Mouse (Mus musculus) midbrain, embryonic 11.5 days (tissue): ENCODE results near the gene Pgam5. TPM values are rescaled to one million over a fixed set of nuclear protein-coding genes. Genes with fewer than 3 reads are reported as not detected.

ENCODE experiments used
- ATAC-seq: fragments of 200-750 bp; cut with Nextera tagmentation; 2 replicates; pipeline ENCODE4 v1.8.0; 2017; ENCODE audit warnings: moderate TSS enrichment, moderate library complexity; ENCODE audit not compliant: low FRiP score
- DNase-seq: peaks from one replicate; pipeline ENCODE4 v3.0.0; 2015; ENCODE audit warnings: low spot score; ENCODE audit errors: missing footprints
- H3K27ac ChIP-seq: fragments of 300-500 bp; sonication (generic); 2 replicates; pipeline ENCODE4 v1.5.1; 2014; ENCODE audit warnings: low read depth, low read length
- H3K27me3 ChIP-seq: fragments of 300-500 bp; sonication (generic); 2 replicates; pipeline ENCODE4 v1.6.1; 2014; ENCODE audit warnings: mild to moderate bottlenecking, low read length, moderate library complexity, mixed read lengths; ENCODE audit not compliant: control insufficient read depth, insufficient read depth
- H3K36me3 ChIP-seq: fragments of 300-500 bp; sonication (generic); 2 replicates; pipeline ENCODE4 v1.6.1; 2014; ENCODE audit warnings: mild to moderate bottlenecking, low read length, moderate library complexity, mixed read lengths; ENCODE audit not compliant: control insufficient read depth, insufficient read depth
- H3K4me1 ChIP-seq: fragments of 300-500 bp; sonication (generic); 2 replicates; pipeline ENCODE4 v1.6.1; 2014; ENCODE audit warnings: low read length; ENCODE audit not compliant: control insufficient read depth, insufficient read depth
- H3K4me2 ChIP-seq: fragments of 300-500 bp; sonication (generic); 2 replicates; pipeline ENCODE4 v1.6.1; 2014; ENCODE audit warnings: mild to moderate bottlenecking, moderate library complexity
- H3K4me3 ChIP-seq: fragments of 300-500 bp; sonication (generic); 2 replicates; pipeline ENCODE4 v1.5.1; 2014; ENCODE audit warnings: low read depth, low read length
- H3K9ac ChIP-seq: fragments of 300-500 bp; sonication (generic); 2 replicates; pipeline ENCODE4 v1.6.1; 2014; ENCODE audit warnings: low read length
- H3K9me3 ChIP-seq: fragments of 300-500 bp; sonication (generic); 2 replicates; pipeline ENCODE4 v1.6.1; 2016; ENCODE audit warnings: low read length; ENCODE audit not compliant: control insufficient read depth
- WGBS: fragments of 180-500 bp; shearing (Covaris S2); extraction: QIAGEN DNeasy Blood & Tissue Kit; methylation state at CpG from one replicate; pipeline ENCODE4 v1.1.7; 2014; 5-methylcytosine and 5-hydroxymethylcytosine counted together
- polyA plus RNA-seq: library from polyadenylated mRNA; unstranded; fragments of >200 nt; fragmentation: Nextera tagmentation; extraction: Ambion mirVana; gene quantifications from 2 replicates; pipeline ENCODE4 v1.2.1, GENCODE M21; 2014

The Pgam5 gene
- polyA plus RNA-seq, 1 experiment from 2014 or later, result 97.6 TPM

GRCm38 (mm10) chr5:110285770-110286445, 16.2 kb upstream of the Pgam5 start, which contains the start of the genes Pxmp2 and Pole:
Gene Pxmp2, minus strand, starts transcription at chr5:110286186.
Gene Pole, plus strand, starts transcription at chr5:110286306.
- Histone ChIP-seq H3K4me1 (peaks cover 2% of the 10 kb centered on the region; the same call in 1 of the 2 replicates), H3K27me3 (peaks cover 11% of the 10 kb centered on the region; the same call in 1 of the 2 replicates), H3K4me2 (peak within 1 kb of the TSS; percentile 83), H3K4me3 (peak within 1 kb of the TSS; percentile 75), H3K27ac (0 out of 2 replicates have a peak within 1 kb of the TSS, but pooled peaks have one; percentile 20), H3K9ac (peak within 1 kb of the TSS; percentile 84), H3K9me3 (no peaks in the 10 kb centered on the region), H3K36me3 (no peaks in the 10 kb centered on the region; the same call in 1 of the 2 replicates)
- DNase-seq (peak; percentile 100), ATAC-seq (peak; percentile 99)
- WGBS, result under 1% methylated on average over 64 of the region's 64 CpGs

GRCm38 (mm10) chr5:110285156-110285555, 15.4 kb upstream of the Pgam5 start:
- H3K4me3 ChIP-seq, result peak overlapping the region; percentile 75
- ATAC-seq (0 out of 2 replicates have a peak, but pooled peaks have one; percentile 0), DNase-seq (peak; percentile 85)
- peaks cover 11% of the 10 kb centered on the region; the same call in 1 of the 2 replicates for H3K27me3 ChIP-seq
- H3K27ac ChIP-seq, result no peak overlapping the region
- H3K9me3 ChIP-seq, result no peaks in the 10 kb centered on the region
- no peak overlapping the region for H3K9ac ChIP-seq
- H3K4me2 ChIP-seq, result peak overlapping the region; percentile 83
- H3K4me1 ChIP-seq, result peaks cover 2% of the 10 kb centered on the region; the same call in 1 of the 2 replicates
- no peaks in the 10 kb centered on the region; the same call in 1 of the 2 replicates for H3K36me3 ChIP-seq
- 13% methylated on average over 15 of the region's 15 CpGs for WGBS

GRCm38 (mm10) chr5:110284536-110284935, 14.8 kb upstream of the Pgam5 start:
- H3K27ac ChIP-seq, result no peak overlapping the region
- no peak overlapping the region for H3K4me2 ChIP-seq
- ATAC-seq, result no peak
- H3K36me3 ChIP-seq, result no peaks in the 10 kb centered on the region
- H3K9ac ChIP-seq, result no peak overlapping the region
- peaks cover 2% of the 10 kb centered on the region; the same call in 1 of the 2 replicates for H3K4me1 ChIP-seq
- no peaks in the 10 kb centered on the region for H3K9me3 ChIP-seq
- 16% methylated on average over 4 of the region's 4 CpGs for WGBS
- no peak overlapping the region for H3K4me3 ChIP-seq
- peaks cover 11% of the 10 kb centered on the region; the same call in 1 of the 2 replicates for H3K27me3 ChIP-seq
- DNase-seq, result peak; percentile 92

- Histone ChIP-seq H3K4me1 (peaks cover 2% of the 10 kb centered on the region; the same call in 1 of the 2 replicates), H3K27ac (no peak overlapping the region), H3K4me2 (no peak overlapping the region), H3K36me3 (no peaks in the 10 kb centered on the region), H3K4me3 (no peak overlapping the region), H3K27me3 (peaks cover 11% of the 10 kb centered on the region; the same call in 1 of the 2 replicates), H3K9me3 (no peaks in the 10 kb centered on the region), H3K9ac (no peak overlapping the region)
- 85% methylated on average over 2 of the region's 2 CpGs for WGBS
- ATAC-seq, result no peak
- DNase-seq, result no peak
Measured at GRCm38 (mm10) chr5:110281984-110282383, 12.3 kb upstream of the Pgam5 start.

- no peak for DNase-seq
- no peaks in the 10 kb centered on the region for H3K9me3 ChIP-seq
- no peaks in the 10 kb centered on the region for H3K27me3 ChIP-seq
- no peaks in the 10 kb centered on the region for H3K4me1 ChIP-seq
- H3K4me3 ChIP-seq, result no peak overlapping the region
- ATAC-seq, result no peak
- H3K4me2 ChIP-seq, result no peak overlapping the region
- WGBS, result 84% methylated on average over 1 of the region's 1 CpGs
- H3K27ac ChIP-seq, result no peak overlapping the region
- no peak overlapping the region for H3K9ac ChIP-seq
- no peaks in the 10 kb centered on the region for H3K36me3 ChIP-seq
Measured at GRCm38 (mm10) chr5:110276910-110277309, 7.2 kb upstream of the Pgam5 start.

- Histone ChIP-seq H3K9me3 (no peaks in the 10 kb centered on the region), H3K4me3 (no peak overlapping the region), H3K27ac (no peak overlapping the region), H3K27me3 (no peaks in the 10 kb centered on the region), H3K4me2 (no peak overlapping the region), H3K36me3 (no peaks in the 10 kb centered on the region), H3K9ac (no peak overlapping the region), H3K4me1 (no peaks in the 10 kb centered on the region)
- DNase-seq (no peak), ATAC-seq (no peak)
- 88% methylated on average over 2 of the region's 2 CpGs for WGBS
Measured at GRCm38 (mm10) chr5:110276391-110276790, 6.7 kb upstream of the Pgam5 start.

DNA sequence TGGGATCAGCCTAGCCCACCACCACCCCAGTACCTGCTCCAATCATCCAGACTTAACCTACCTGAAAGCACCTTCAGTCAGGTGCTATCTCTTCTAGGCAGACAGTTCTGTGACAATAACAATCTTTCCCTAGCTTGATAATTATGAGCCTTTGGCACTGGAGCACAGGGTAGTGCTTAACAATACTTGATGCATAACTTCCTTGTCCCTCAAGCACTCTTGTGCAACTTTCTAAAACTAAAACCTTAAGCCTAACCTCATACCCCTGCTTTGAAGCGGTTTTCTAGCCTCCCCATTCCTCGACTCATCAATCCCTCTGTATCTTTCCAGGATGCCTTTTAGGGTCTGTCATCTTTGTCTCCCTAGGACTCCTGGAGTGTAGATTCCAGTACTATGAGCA, 5.1 kb upstream of the Pgam5 start:
- H3K4me1 ChIP-seq, result no peaks in the 10 kb centered on the region
- H3K27ac ChIP-seq, result no peak overlapping the region
- no peak overlapping the region for H3K4me2 ChIP-seq
- 75% methylated on average over 2 of the region's 2 CpGs for WGBS
- H3K36me3 ChIP-seq, result no peaks in the 10 kb centered on the region
- no peak overlapping the region for H3K9ac ChIP-seq
- H3K4me3 ChIP-seq, result no peak overlapping the region
- no peaks in the 10 kb centered on the region for H3K27me3 ChIP-seq
- DNase-seq (no peak), ATAC-seq (no peak)
- H3K9me3 ChIP-seq, result no peaks in the 10 kb centered on the region

DNA sequence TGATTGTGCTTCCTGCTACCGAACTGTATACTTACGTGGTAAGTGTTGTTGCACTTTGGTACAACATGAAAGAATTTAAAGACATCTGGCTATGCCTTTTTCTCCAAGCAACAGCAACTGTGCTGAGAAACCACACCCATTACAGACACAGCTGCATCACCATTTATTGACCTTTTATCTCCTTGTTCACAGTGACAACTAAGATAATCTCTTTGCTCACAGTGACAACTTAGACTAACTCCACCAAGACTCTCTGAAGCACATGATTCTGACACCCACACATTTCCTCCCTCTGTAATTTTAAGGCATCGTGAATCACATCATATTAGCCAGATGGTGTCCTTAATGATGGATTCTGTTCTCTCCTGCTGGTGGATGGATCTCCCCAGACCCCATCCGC, 4.4 kb upstream of the Pgam5 start:
- H3K36me3 ChIP-seq, result no peaks in the 10 kb centered on the region
- H3K4me2 ChIP-seq, result no peak overlapping the region
- DNase-seq (no peak), ATAC-seq (no peak)
- no peaks in the 10 kb centered on the region for H3K27me3 ChIP-seq
- H3K27ac ChIP-seq, result no peak overlapping the region
- H3K9ac ChIP-seq, result no peak overlapping the region
- H3K4me3 ChIP-seq, result no peak overlapping the region
- 84% methylated on average over 4 of the region's 4 CpGs for WGBS
- H3K9me3 ChIP-seq, result no peaks in the 10 kb centered on the region
- H3K4me1 ChIP-seq, result 0 out of 2 replicates have a peak, but pooled peaks cover under 1% of the 10 kb centered on the region

GRCm38 (mm10) chr5:110270242-110270641, 529 bp upstream of the Pgam5 start:
- H3K4me2 ChIP-seq, result no peak overlapping the region
- H3K9me3 ChIP-seq, result no peaks in the 10 kb centered on the region
- ATAC-seq (peak; percentile 57), DNase-seq (no peak)
- H3K9ac ChIP-seq, result no peak overlapping the region; the same call in 1 of the 2 replicates
- 96% methylated on average over 6 of the region's 6 CpGs for WGBS
- H3K4me3 ChIP-seq, result no peak overlapping the region
- H3K27me3 ChIP-seq, result no peaks in the 10 kb centered on the region
- no peak overlapping the region for H3K27ac ChIP-seq
- H3K36me3 ChIP-seq, result peaks cover 12% of the 10 kb centered on the region
- H3K4me1 ChIP-seq, result peaks cover 9% of the 10 kb centered on the region
